Mouse (Mus musculus) small intestine, adult 2 months (tissue): Measurements from ENCODE around the gene Me3. TPM values are rescaled to one million over a fixed set of nuclear protein-coding genes. Genes with fewer than 3 reads are reported as not detected.

Source experiments
- H3K27ac ChIP-seq: fragments of 200-500 bp; 2 replicates; pipeline ENCODE4 v1.5.1; 2012; ENCODE audit warnings: low read depth, low read length, control low read depth, inconsistent platforms; ENCODE audit not compliant: insufficient read depth
- H3K27me3 ChIP-seq: fragments of 200-500 bp; 2 replicates; pipeline ENCODE4 v1.6.1; 2012; ENCODE audit warnings: mild to moderate bottlenecking, moderate library complexity, low read length, inconsistent platforms; ENCODE audit not compliant: control insufficient read depth, insufficient read depth
- H3K36me3 ChIP-seq: fragments of 200-500 bp; 2 replicates; pipeline ENCODE4 v1.6.1; 2012; ENCODE audit warnings: mild to moderate bottlenecking, low read length, control low read depth, inconsistent platforms; ENCODE audit not compliant: control insufficient read depth, insufficient read depth
- H3K4me1 ChIP-seq: fragments of 200-500 bp; 2 replicates; pipeline ENCODE4 v1.6.1; 2012; ENCODE audit warnings: low read length, inconsistent platforms, mixed read lengths; ENCODE audit not compliant: control insufficient read depth, insufficient read depth, insufficient read length
- H3K4me3 ChIP-seq: fragments of 200-500 bp; 2 replicates; pipeline ENCODE4 v1.5.1; 2012; ENCODE audit warnings: low read depth, mild to moderate bottlenecking, control low read depth, inconsistent platforms, low read length, moderate library complexity
- CTCF ChIP-seq: fragments of 200-500 bp; IDR thresholded peaks from 2 replicates; pipeline ENCODE4 v1.5.1; 2012; ENCODE audit warnings: low read depth, mild to moderate bottlenecking, control low read depth, inconsistent platforms, low read length, moderate library complexity, mixed read lengths; ENCODE audit not compliant: insufficient replicate concordance, insufficient read length; ENCODE audit errors: extremely low read depth
- POLR2A ChIP-seq: fragments of 200-500 bp; IDR thresholded peaks from 2 replicates; pipeline ENCODE4 v1.6.1; 2012; ENCODE audit warnings: low read depth, mild to moderate bottlenecking, control low read depth, inconsistent platforms, low read length, moderate library complexity
- WGBS: fragments of 180-500 bp; shearing (Covaris S2); methylation state at CpG from one replicate; pipeline ENCODE4 v1.1.7; 2018; 5-methylcytosine and 5-hydroxymethylcytosine counted together
- polyA plus RNA-seq: library from polyadenylated mRNA; depleted of rRNA; stranded (reverse); fragments of >200 nt; gene quantifications from 2 replicates; pipeline ENCODE4 v1.2.3, GENCODE M21; 2012

The Me3 gene
- polyA plus RNA-seq, 1 experiment: 1.5 TPM

- TF ChIP-seq CTCF: no peak
- TF ChIP-seq POLR2A: no peak
- no peak overlapping the region for H3K27ac ChIP-seq
- H3K4me1 ChIP-seq: no peaks in the 10 kb centered on the region
- H3K4me3 ChIP-seq: no peak overlapping the region
- H3K27me3 ChIP-seq: no peaks in the 10 kb centered on the region
- WGBS: 71% methylated on average over 17 of the region's 17 CpGs
- no peaks in the 10 kb centered on the region for H3K36me3 ChIP-seq
Observed at GRCm38 (mm10) chr7:89856440-89857217, 224.4 kb downstream of the Me3 start.

GRCm38 (mm10) chr7:89864769-89865168 is 232.6 kb downstream of the Me3 start:
- Histone ChIP-seq H3K4me3 (no peak overlapping the region), H3K4me1 (no peaks in the 10 kb centered on the region), H3K27me3 (no peaks in the 10 kb centered on the region), H3K36me3 (no peaks in the 10 kb centered on the region), H3K27ac (no peak overlapping the region)
- TF ChIP-seq POLR2A: no peak
- TF ChIP-seq CTCF: peak; percentile 21; the same call in 1 of the 2 replicates
- WGBS: 90% methylated on average over 1 of the region's 1 CpGs

- WGBS: 63% methylated on average over 5 of the region's 5 CpGs
- H3K36me3 ChIP-seq: no peaks in the 10 kb centered on the region
Observed at GRCm38 (mm10) chr7:89867221-89867620, 235.0 kb downstream of the Me3 start.

GRCm38 (mm10) chr7:89879686-89880085 is 247.5 kb downstream of the Me3 start:
- Histone ChIP-seq H3K4me1 (no peaks in the 10 kb centered on the region), H3K36me3 (no peaks in the 10 kb centered on the region), H3K4me3 (no peak overlapping the region), H3K27ac (no peak overlapping the region), H3K27me3 (no peaks in the 10 kb centered on the region)
- TF ChIP-seq CTCF (no peak), POLR2A (no peak)
- 53% methylated on average over 1 of the region's 1 CpGs for WGBS

More at GRCm38 (mm10) chr7:89867221-89867620, 235.0 kb downstream of the Me3 start:
- Histone ChIP-seq H3K4me1 (no peaks in the 10 kb centered on the region), H3K4me3 (no peak overlapping the region), H3K27me3 (no peaks in the 10 kb centered on the region), H3K27ac (no peak overlapping the region)
- TF ChIP-seq CTCF (no peak), POLR2A (no peak)

- Histone ChIP-seq H3K4me1 (0 out of 2 replicates have a peak, but pooled peaks cover 1% of the 10 kb centered on the region), H3K27me3 (no peaks in the 10 kb centered on the region), H3K4me3 (no peak overlapping the region), H3K27ac (no peak overlapping the region), H3K36me3 (no peaks in the 10 kb centered on the region)
- 55% methylated on average over 3 of the region's 3 CpGs for WGBS
- TF ChIP-seq POLR2A (no peak), CTCF (no peak)
Observed at GRCm38 (mm10) chr7:89884551-89884950, 252.4 kb downstream of the Me3 start.

- TF ChIP-seq CTCF (no peak), POLR2A (no peak)
- H3K4me1 ChIP-seq: 0 out of 2 replicates have a peak, but pooled peaks cover 1% of the 10 kb centered on the region
- no peaks in the 10 kb centered on the region for H3K27me3 ChIP-seq
- 83% methylated on average over 5 of the region's 5 CpGs for WGBS
- no peak overlapping the region for H3K4me3 ChIP-seq
- no peak overlapping the region for H3K27ac ChIP-seq
- no peaks in the 10 kb centered on the region for H3K36me3 ChIP-seq
Observed at GRCm38 (mm10) chr7:89891412-89891811, 259.2 kb downstream of the Me3 start.

GRCm38 (mm10) chr7:89891856-89892255 is 259.7 kb downstream of the Me3 start:
- 32% methylated on average over 4 of the region's 4 CpGs for WGBS
- Histone ChIP-seq H3K4me3 (no peak overlapping the region), H3K27me3 (no peaks in the 10 kb centered on the region), H3K36me3 (no peaks in the 10 kb centered on the region), H3K4me1 (0 out of 2 replicates have a peak, but pooled peaks cover 1% of the 10 kb centered on the region), H3K27ac (no peak overlapping the region)
- TF ChIP-seq CTCF (peak; percentile 24; the same call in 1 of the 2 replicates), POLR2A (no peak)
